Mouse (Mus musculus): ENCODE data around the gene Ubp1.
A peak's percentile ranks its signal among the peaks of the same experiment; 100 is the strongest.

Gene Ubp1

GRCm38 (mm10) chr9:114016402-114016801 lies 85.7 kb downstream of the Ubp1 start:
- DNase-seq = no peak

- no peak for DNase-seq
Measured at GRCm38 (mm10) chr9:114019012-114019762, 88.5 kb downstream of the Ubp1 start.

GRCm38 (mm10) chr9:114022141-114022540 lies 91.4 kb downstream of the Ubp1 start:
- no peak for DNase-seq

- DNase-seq = no peak
Measured at GRCm38 (mm10) chr9:114025182-114025581, 94.4 kb downstream of the Ubp1 start.

GRCm38 (mm10) chr9:114025846-114026245 lies 95.1 kb downstream of the Ubp1 start:
- no peak for DNase-seq

- DNase-seq = peak; percentile 73
Measured at GRCm38 (mm10) chr9:114026261-114026934, 95.7 kb downstream of the Ubp1 start.
